8 mouse cellular contexts compared by ENCODE assay signal in the genomic region with DNA sequence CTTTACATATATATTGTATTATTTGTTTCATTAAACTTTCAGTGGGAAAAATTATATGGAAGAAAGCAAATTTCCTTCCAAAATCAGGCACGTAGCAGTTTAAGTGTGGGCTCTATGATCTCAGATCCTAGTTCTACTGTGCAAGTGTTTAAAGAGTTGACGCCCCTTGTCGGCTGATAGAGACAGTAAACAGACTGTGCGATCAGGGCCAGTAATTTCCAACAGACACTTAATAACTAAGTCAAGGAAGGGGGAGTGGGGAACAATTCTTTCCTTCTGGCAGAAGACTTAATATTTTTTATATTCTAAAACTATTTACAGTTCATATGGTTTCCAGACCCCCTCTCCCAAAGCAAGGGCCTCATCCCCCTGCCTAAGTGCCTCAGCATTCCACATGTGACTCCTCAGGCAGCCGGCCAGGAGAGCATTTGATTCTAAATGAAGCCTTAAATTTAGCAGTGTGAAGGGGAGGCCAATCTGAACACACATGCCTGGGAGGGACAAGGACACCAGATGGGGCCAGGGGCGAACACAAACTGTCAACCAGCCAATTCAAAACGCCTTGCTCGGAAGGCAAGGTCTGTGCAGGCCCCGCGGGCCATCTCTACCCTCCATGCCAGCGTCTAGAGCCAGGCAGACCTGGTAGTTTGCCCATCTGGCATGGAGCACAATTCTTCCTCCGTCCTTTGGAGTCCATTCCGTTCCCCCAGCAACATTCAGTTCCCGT. TPM values are rescaled to one million over a fixed set of nuclear protein-coding genes. Genes with fewer than 3 reads are reported as not detected.
DNase-seq lines count a peak whose midpoint lies in the region; ATAC-seq and TF ChIP-seq lines count a peak whose summit lies in the region.

No protein-coding gene starts in this region.

- H3K4me1 ChIP-seq in lung, embryonic 15.5 days = peaks cover 12% of the 10 kb centered on the region
- H3K4me1 ChIP-seq in lung, adult 2 months (ENCODE audit: control insufficient read depth, insufficient read depth, low read length) = no peaks in the 10 kb centered on the region; the same call in 1 of the 2 replicates
- H3K4me1 ChIP-seq in neural tube, embryonic 12.5 days = no peaks in the 10 kb centered on the region

- no peak for DNase-seq in lung, adult 2 months
- peak; percentile 55 to 70 for DNase-seq in cerebellum, postnatal 25 days
- peak; percentile 67 for DNase-seq in heart, adult 8-10 months (ENCODE audit: low spot score)
- peak; percentile 5 for DNase-seq in layer of hippocampus, adult 9-11 months
- no peak for DNase-seq in adipocyte (ENCODE audit: low spot score)
- DNase-seq in thymus, postnatal 25 days = no peak

- no peak overlapping the region for H3K9ac ChIP-seq in lung, embryonic 15.5 days
- no peak overlapping the region for H3K9ac ChIP-seq in neural tube, embryonic 12.5 days

- TF ChIP-seq CTCF in lung, adult 2 months (IDR thresholded peaks at IDR 0.05; ENCODE audit: insufficient read depth, low read length) = no peak

- no peak overlapping the region for H3K4me3 ChIP-seq in lung, embryonic 15.5 days
- no peak overlapping the region for H3K4me3 ChIP-seq in lung, adult 2 months (replicated peaks; ENCODE audit: extremely low read depth, low read depth, low read length)
- H3K4me3 ChIP-seq in neural tube, embryonic 12.5 days = no peak overlapping the region

- TF ChIP-seq POLR2A in lung, adult 2 months (IDR thresholded peaks at IDR 0.05; ENCODE audit: borderline replicate concordance, extremely low read depth, low read depth, low read length) = no peak

- no peaks in the 10 kb centered on the region for H3K9me3 ChIP-seq in lung, embryonic 15.5 days
- H3K9me3 ChIP-seq in neural tube, embryonic 12.5 days = no peaks in the 10 kb centered on the region

- H3K36me3 ChIP-seq in lung, embryonic 15.5 days = no peaks in the 10 kb centered on the region
- H3K36me3 ChIP-seq in neural tube, embryonic 12.5 days = no peaks in the 10 kb centered on the region

- H3K27me3 ChIP-seq in lung, embryonic 15.5 days = no peaks in the 10 kb centered on the region
- no peaks in the 10 kb centered on the region for H3K27me3 ChIP-seq in neural tube, embryonic 12.5 days (replicated peaks)

- peak overlapping the region; percentile 84 for H3K27ac ChIP-seq in lung, embryonic 15.5 days
- no peak overlapping the region for H3K27ac ChIP-seq in neural tube, embryonic 12.5 days

- peak overlapping the region; percentile 29 for H3K4me2 ChIP-seq in lung, embryonic 15.5 days
- H3K4me2 ChIP-seq in neural tube, embryonic 12.5 days (replicated peaks) = no peak overlapping the region

- 31% methylated on average over 14 of the region's 14 CpGs for WGBS in lung, embryonic 15.5 days
- WGBS in lung, adult 2 months = 55% methylated on average over 14 of the region's 14 CpGs
- 64% methylated on average over 14 of the region's 14 CpGs for WGBS in neural tube, embryonic 12.5 days

- peak; percentile 96 for ATAC-seq in lung, embryonic 15.5 days (ENCODE audit: borderline replicate concordance, extremely low read depth, low FRiP score, low TSS enrichment)
- ATAC-seq in neural tube, embryonic 12.5 days (ENCODE audit: low FRiP score, low read depth) = peak; percentile 76

RNA-seq across cellular contexts. Expression of a gene that starts 50.1 kb away (rescaled TPM):
- polyA plus RNA-seq in lung, embryonic 15.5 days (2015; fragmentation: Nextera tagmentation; extraction: Ambion mirVana) = 0.78 and 1.2 TPM in 2 replicates
- 1.0 and 1.8 TPM in 2 replicates for polyA plus RNA-seq in lung, adult 2 months (2012; rRNA removed)
- total RNA-seq in heart, adult 8-10 months (2022) = under 1 TPM; 0.19 to 0.49 (median 0.33) TPM
- 0.11 and 0.19 TPM in 2 replicates for polyA plus RNA-seq in neural tube, embryonic 12.5 days (2016; fragmentation: Nextera tagmentation; extraction: Ambion mirVana)

Comparison
In these comparisons a context has a peak if more than half of its experiments do, and no peak if none do; other contexts are left out.
1. DNase-seq: peak in cerebellum, postnatal 25 days (2 of 2), heart, adult 8-10 months (single experiment) and layer of hippocampus, adult 9-11 months (single experiment); none in lung, adult 2 months (single experiment), adipocyte (single experiment) and thymus, postnatal 25 days (single experiment).